Mouse (Mus musculus) CH12.LX (cell line): Measurements from ENCODE around the gene Dhx8. TPM values are rescaled to one million over a fixed set of nuclear protein-coding genes. Genes with fewer than 3 reads are reported as not detected.

Experiments
- DNase-seq: peaks from one replicate; pipeline ENCODE4 v3.0.0-alpha.2; 2013; ENCODE audit errors: extremely low read depth
- H3K27ac ChIP-seq: 2 replicates; pipeline ENCODE4 v1.5.1; 2012; ENCODE audit warnings: low read depth, mild to moderate bottlenecking, control low read depth, moderate library complexity; ENCODE audit not compliant: insufficient read depth
- H3K27me3 ChIP-seq: replicated peaks from 2 replicates; pipeline ENCODE3; 2012; ENCODE audit warnings: inconsistent platforms
- H3K36me3 ChIP-seq, 2 experiments: replicated peaks in 1 of 2; 2 replicates each; pipeline versions ENCODE3 to v1.6.1; 2012; ENCODE audit warnings: inconsistent platforms in 1 of 2, low read length in 1 of 2, mild to moderate bottlenecking in 1 of 2, mixed read lengths in 1 of 2, moderate library complexity in 1 of 2; ENCODE audit not compliant: control insufficient read depth in 1 of 2, insufficient read depth in 1 of 2
- H3K4me1 ChIP-seq, 2 experiments: 2 replicates each; pipeline ENCODE4 v1.6.1; 2012; ENCODE audit warnings: inconsistent platforms in 1 of 2, moderate library complexity in 1 of 2; ENCODE audit not compliant: insufficient read depth in 2 of 2, control insufficient read depth in 1 of 2
- H3K4me2 ChIP-seq: 2 replicates; pipeline ENCODE4 v1.6.1; 2012; ENCODE audit warnings: low read depth, mild to moderate bottlenecking, control low read depth; ENCODE audit not compliant: poor library complexity, insufficient read depth, severe bottlenecking
- H3K4me3 ChIP-seq, 3 experiments: fragments of 150-350 bp in 1 of 3; sonication (generic) in 1 of 3; replicated peaks in 1 of 3; 2 replicates each; pipeline versions ENCODE3 to v1.5.1; 2011 to 2012; ENCODE audit warnings: low read depth in 2 of 3, low read length in 2 of 3, mild to moderate bottlenecking in 2 of 3, moderate library complexity in 2 of 3, control low read depth in 1 of 3, improper control_type of control experiment in 1 of 3, inconsistent platforms in 1 of 3, mixed read lengths in 1 of 3; ENCODE audit not compliant: poor library complexity in 1 of 3
- H3K79me2 ChIP-seq: replicated peaks from 2 replicates; pipeline ENCODE4 v1.6.1; 2012; ENCODE audit warnings: mild to moderate bottlenecking, moderate library complexity; ENCODE audit not compliant: control insufficient read depth, poor library complexity, insufficient read depth, severe bottlenecking; ENCODE audit errors: extremely low read depth
- H3K9ac ChIP-seq: 2 replicates; pipeline ENCODE4 v1.6.1; 2012; ENCODE audit warnings: low read depth, mild to moderate bottlenecking, control low read depth, moderate library complexity; ENCODE audit not compliant: insufficient read depth
- H3K9me3 ChIP-seq: replicated peaks from 2 replicates; pipeline ENCODE3; 2012; ENCODE audit warnings: low read length, inconsistent platforms, mixed read lengths
- CHD1 ChIP-seq: IDR thresholded peaks from 2 replicates; pipeline ENCODE4 v1.6.1; 2012; ENCODE audit warnings: low read depth, low read length, improper control_type of control experiment, inconsistent platforms
- CTCF ChIP-seq, 2 experiments: IDR thresholded peaks in 1 of 2; conservative IDR thresholded peaks in 1 of 2; 2 replicates each; pipeline ENCODE4 v1.5.1; 2011 to 2012; ENCODE audit warnings: low read depth in 2 of 2, low read length in 2 of 2, improper control_type of control experiment in 1 of 2, inconsistent platforms in 1 of 2, mild to moderate bottlenecking in 1 of 2, moderate library complexity in 1 of 2
- ELF1 ChIP-seq: IDR thresholded peaks from 2 replicates; pipeline ENCODE4 v1.6.1; 2014; ENCODE audit warnings: low read depth, mild to moderate bottlenecking, inconsistent platforms, low read length, improper control_type of control experiment
- EP300 ChIP-seq: IDR thresholded peaks from 2 replicates; pipeline ENCODE4 v1.6.1; 2011; ENCODE audit warnings: low read length, improper control_type of control experiment
- MAFK ChIP-seq: IDR thresholded peaks from 2 replicates; pipeline ENCODE4 v1.6.1; 2011; ENCODE audit warnings: low read length, improper control_type of control experiment; ENCODE audit not compliant: insufficient replicate concordance
- MAX ChIP-seq: IDR thresholded peaks from 2 replicates; pipeline ENCODE4 v1.6.1; 2011; ENCODE audit warnings: low read length, improper control_type of control experiment
- NRF1 ChIP-seq: IDR thresholded peaks from 2 replicates; pipeline ENCODE4 v1.6.1; 2014; ENCODE audit warnings: low read depth, mild to moderate bottlenecking, inconsistent platforms, low read length, improper control_type of control experiment, moderate library complexity
- POLR2A ChIP-seq: IDR thresholded peaks from 2 replicates; pipeline ENCODE4 v1.6.1; 2011; ENCODE audit warnings: low read depth, mild to moderate bottlenecking, improper control_type of control experiment, low read length
- SIN3A ChIP-seq: IDR thresholded peaks from 2 replicates; pipeline ENCODE4 v1.6.1; 2012; ENCODE audit warnings: low read length, improper control_type of control experiment, inconsistent platforms
- SMC3 ChIP-seq: IDR thresholded peaks from 2 replicates; pipeline ENCODE4 v1.6.1; 2011; ENCODE audit warnings: low read depth, low read length, improper control_type of control experiment
- TBP ChIP-seq: conservative IDR thresholded peaks from 2 replicates; pipeline ENCODE4 v1.6.1; 2011; ENCODE audit warnings: low read depth, low read length, improper control_type of control experiment
- USF2 ChIP-seq: conservative IDR thresholded peaks from 2 replicates; pipeline ENCODE4 v1.6.1; 2011; ENCODE audit warnings: low read depth, low read length, improper control_type of control experiment
- ZC3H11A ChIP-seq: IDR thresholded peaks from 2 replicates; pipeline ENCODE4 v1.6.1; 2012; ENCODE audit warnings: low read depth, mild to moderate bottlenecking, inconsistent platforms, low read length, improper control_type of control experiment
- ZMIZ1 ChIP-seq: IDR thresholded peaks from 2 replicates; pipeline ENCODE4 v1.6.1; 2012; ENCODE audit warnings: low read depth, mild to moderate bottlenecking, inconsistent platforms, low read length, improper control_type of control experiment
- dilution Hi-C: fragments of 300-500 bp; cut with MboI; formaldehyde crosslinking; loops from 2 replicates; pipeline ENCODE4 v1.14.3; 2020; ENCODE audit warnings: low sequenced_read_pairs; ENCODE audit not compliant: extremely low pct_unique_long_range_greater_than_20kb, extremely low pct_ligation_motif_present
- in situ Hi-C: fragments of 300-500 bp; cut with MboI; formaldehyde crosslinking; loops from 3 replicates; pipeline ENCODE4 v1.14.3; 2019; ENCODE audit warnings: low sequenced_read_pairs, low pct_ligation_motif_present, low pct_unique_long_range_greater_than_20kb, mixed read lengths
- polyA plus RNA-seq: library from polyadenylated mRNA; unstranded; fragments of >175 nt; gene quantifications from 2 replicates; pipeline ENCODE4 v1.2.1, GENCODE M21; 2012; ENCODE audit warnings: low read depth; ENCODE audit not compliant: insufficient read length
- total RNA-seq, 2 experiments: library from RNA; depleted of rRNA; stranded (reverse); fragments of 300-350 nt in 1 of 2; fragments of >200 nt in 1 of 2; gene quantifications; 2 replicates each; pipeline ENCODE4 v1.2.3; 2012 to 2014

Dhx8 gene
- total and polyA plus RNA-seq, 3 experiments = 24.3 to 61.7 (median 33.4) TPM

- no peak overlapping the region for H3K27ac ChIP-seq
- no peaks in the 10 kb centered on the region for H3K36me3 ChIP-seq
- DNase-seq = no peak
- TF ChIP-seq ELF1 (no peak), CTCF (conservative IDR thresholded peaks at IDR 0.05 in 1 of 2, IDR thresholded peaks at IDR 0.05 in 1 of 2; ENCODE audit: low read depth in 2 of 2, low read length in 2 of 2) (0 out of 4 replicates have a peak, but pooled peaks of 1 of the 2 experiments have one; percentile 6), MAFK (peak; percentile 90), USF2 (no peak)
- dilution Hi-C loops (no loop called here), in situ Hi-C loops (no loop called here)
- no peaks in the 10 kb centered on the region for H3K79me2 ChIP-seq
- H3K4me1 ChIP-seq = peaks cover 0 to 21% of the 10 kb centered on the region in 2 experiments; a peak in 2 of 4 replicates
- no peak overlapping the region for H3K4me3 ChIP-seq
- peaks cover 2% of the 10 kb centered on the region for H3K9me3 ChIP-seq
- H3K4me2 ChIP-seq = no peak overlapping the region
- H3K27me3 ChIP-seq = peaks cover 17% of the 10 kb centered on the region
- H3K9ac ChIP-seq = no peak overlapping the region
These were observed 64.6 kb downstream of the Dhx8 start for GRCm38 (mm10) chr11:101797355-101797754.

DNA sequence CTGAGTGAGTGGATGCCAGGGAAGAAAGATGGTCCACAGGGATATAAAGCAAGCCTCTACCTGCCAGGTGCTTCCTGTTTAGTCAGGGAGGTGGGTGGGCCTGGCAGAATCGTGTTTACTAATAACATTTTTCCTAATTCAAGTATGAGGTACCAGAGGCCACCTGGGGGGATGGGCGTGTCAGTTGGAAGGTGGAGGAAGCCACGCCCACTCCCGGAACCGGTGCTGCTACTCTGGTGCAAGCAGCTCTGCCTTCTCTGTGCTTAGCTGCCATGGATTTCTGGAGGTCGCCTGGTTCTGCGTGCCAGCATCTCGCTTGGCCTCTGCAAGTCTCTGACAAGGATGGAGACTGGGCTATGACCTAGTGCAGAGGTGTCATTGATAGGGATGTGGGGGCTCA is 65.4 kb downstream of the Dhx8 start:
- H3K27me3 ChIP-seq = peaks cover 17% of the 10 kb centered on the region
- H3K79me2 ChIP-seq = no peaks in the 10 kb centered on the region
- in situ Hi-C loops (no loop called here), dilution Hi-C loops (no loop called here)
- H3K27ac ChIP-seq = no peak overlapping the region
- H3K36me3 ChIP-seq = no peaks in the 10 kb centered on the region
- 0 out of 2 replicates have a peak, but pooled peaks have one; percentile 10 for TF ChIP-seq ELF1
- TF ChIP-seq ZC3H11A = no peak
- no peak overlapping the region for H3K9ac ChIP-seq
- H3K4me1 ChIP-seq = peaks cover 0 to 21% of the 10 kb centered on the region in 2 experiments; a peak in 2 of 4 replicates
- peaks cover 2% of the 10 kb centered on the region for H3K9me3 ChIP-seq
- H3K4me3 ChIP-seq = no peak overlapping the region
- H3K4me2 ChIP-seq = no peak overlapping the region
- no peak for DNase-seq

DNA sequence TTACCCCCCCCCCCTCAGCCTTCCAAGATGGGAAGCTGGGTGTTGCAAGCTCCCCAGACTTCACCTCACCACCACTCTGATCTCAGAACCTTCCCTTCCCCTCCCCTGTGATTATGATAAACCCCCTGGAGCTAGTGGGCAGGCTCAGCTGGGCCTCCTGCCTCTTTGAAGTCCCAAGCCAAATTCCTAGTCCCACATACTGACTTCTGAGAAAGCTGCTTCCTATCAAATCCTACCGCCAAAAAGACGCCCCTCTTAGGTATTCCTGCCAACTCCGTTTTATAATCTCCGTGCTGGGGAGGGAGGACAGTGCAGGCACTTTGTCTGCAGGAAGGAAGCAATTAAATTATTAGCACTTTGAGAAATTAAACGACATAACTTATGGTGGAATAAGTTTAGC is 68.7 kb downstream of the Dhx8 start:
- Histone ChIP-seq H3K79me2 (no peaks in the 10 kb centered on the region), H3K4me2 (no peak overlapping the region), H3K27ac (no peak overlapping the region), H3K9ac (no peak overlapping the region), H3K4me3 (no peak overlapping the region), H3K36me3 (no peaks in the 10 kb centered on the region), H3K27me3 (peaks cover 21% of the 10 kb centered on the region), H3K4me1 (peaks cover 0 to 18% of the 10 kb centered on the region in 2 experiments; a peak in 2 of 4 replicates), H3K9me3 (no peaks in the 10 kb centered on the region)
- in situ Hi-C loops = no loop called here
- dilution Hi-C loops = no loop called here
- no peak for DNase-seq
- TF ChIP-seq MAX = no peak
- TF ChIP-seq POLR2A = no peak
- TF ChIP-seq ZMIZ1 = no peak
- no peak for TF ChIP-seq TBP
- no peak for TF ChIP-seq EP300
- TF ChIP-seq MAFK = no peak
- TF ChIP-seq CHD1 = no peak
- no peak for TF ChIP-seq NRF1
- no peak for TF ChIP-seq SMC3
- TF ChIP-seq SIN3A = no peak
